Mouse (Mus musculus): Measurements from ENCODE around the gene Atp6v0a1. TPM values are rescaled to one million over a fixed set of nuclear protein-coding genes. Genes with fewer than 3 reads are reported as not detected.

Atp6v0a1 gene
- total RNA-seq, 2 experiments from 2014 or later = 16.8 to 42.7 TPM

DNA sequence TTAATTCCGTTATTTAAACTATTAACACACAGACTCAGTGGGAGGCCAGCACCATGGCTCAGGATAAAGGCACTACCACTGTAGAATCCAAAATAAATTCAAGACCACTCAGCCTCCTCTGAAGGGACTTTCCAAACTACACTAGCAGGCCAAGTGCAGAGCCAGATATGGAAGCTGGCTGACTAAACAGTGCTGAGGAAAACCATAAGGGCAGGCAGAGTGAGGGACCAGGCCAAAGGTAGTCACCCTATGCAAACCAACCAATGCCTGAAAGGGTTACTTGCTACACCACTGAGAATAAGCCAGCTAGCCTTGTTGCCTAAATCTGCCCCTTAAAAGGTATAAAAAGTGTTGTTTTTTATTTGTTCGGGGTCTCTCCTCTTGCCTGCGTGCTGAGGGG lies 102.9 kb downstream of the Atp6v0a1 start:
- no peak for ATAC-seq (replicated peaks; ENCODE audit: poor library complexity, severe bottlenecking)

Other genes starting within 250 kb of the Atp6v0a1 start
- not detected in 2 replicates for gene Kcnh4, start 249.5 kb upstream of the Atp6v0a1 start, total RNA-seq (2014; fragmentation: Nextera tagmentation)
- gene Kcnh4, start 249.5 kb upstream of the Atp6v0a1 start, total RNA-seq (2017) = not detected in 2 replicates
- not detected in 2 replicates for gene Hcrt, start 246.5 kb upstream of the Atp6v0a1 start, total RNA-seq (2014; fragmentation: Nextera tagmentation)
- gene Hcrt, start 246.5 kb upstream of the Atp6v0a1 start, total RNA-seq (2017) = not detected in 2 replicates
- gene Ghdc, start 238.5 kb upstream of the Atp6v0a1 start, total RNA-seq (2014; fragmentation: Nextera tagmentation) = 1.8 and 1.9 TPM in 2 replicates
- 3.1 and 3.4 TPM in 2 replicates for gene Ghdc, start 238.5 kb upstream of the Atp6v0a1 start, total RNA-seq (2017)
- gene Stat5b, start 158.7 kb upstream of the Atp6v0a1 start, total RNA-seq (2014; fragmentation: Nextera tagmentation) = 35.5 and 40.5 TPM in 2 replicates
- gene Stat5b, start 158.7 kb upstream of the Atp6v0a1 start, total RNA-seq (2017) = 36.8 and 37.1 TPM in 2 replicates
- 33.7 and 36.6 TPM in 2 replicates for gene Stat5a, start 150.1 kb upstream of the Atp6v0a1 start, total RNA-seq (2014; fragmentation: Nextera tagmentation)
- 28.9 and 29.0 TPM in 2 replicates for gene Stat5a, start 150.1 kb upstream of the Atp6v0a1 start, total RNA-seq (2017)
- gene Stat3, start 69.9 kb upstream of the Atp6v0a1 start, total RNA-seq (2014; fragmentation: Nextera tagmentation) = 51.6 and 54.7 TPM in 2 replicates
- gene Stat3, start 69.9 kb upstream of the Atp6v0a1 start, total RNA-seq (2017) = 52.1 and 80.7 TPM in 2 replicates
- gene Cavin1, start 38.6 kb upstream of the Atp6v0a1 start, total RNA-seq (2014; fragmentation: Nextera tagmentation) = 1.1 and 1.5 TPM in 2 replicates
- 0.93 and 1.6 TPM in 2 replicates for gene Cavin1, start 38.6 kb upstream of the Atp6v0a1 start, total RNA-seq (2017)
- 9.3 and 15.7 TPM in 2 replicates for gene Naglu, start 60.6 kb downstream of the Atp6v0a1 start, total RNA-seq (2014; fragmentation: Nextera tagmentation)
- 12.7 and 13.7 TPM in 2 replicates for gene Naglu, start 60.6 kb downstream of the Atp6v0a1 start, total RNA-seq (2017)
- gene Hsd17b1, start 69.0 kb downstream of the Atp6v0a1 start, total RNA-seq (2014; fragmentation: Nextera tagmentation) = 1.5 and 12.9 TPM in 2 replicates
- gene Hsd17b1, start 69.0 kb downstream of the Atp6v0a1 start, total RNA-seq (2017) = 7.4 and 8.2 TPM in 2 replicates
- gene Coasy, start 73.1 kb downstream of the Atp6v0a1 start, total RNA-seq (2014; fragmentation: Nextera tagmentation) = 26.8 and 35.8 TPM in 2 replicates
- 30.5 and 32.2 TPM in 2 replicates for gene Coasy, start 73.1 kb downstream of the Atp6v0a1 start, total RNA-seq (2017)
- 76.1 and 81.6 TPM in 2 replicates for gene Mlx, start 77.8 kb downstream of the Atp6v0a1 start, total RNA-seq (2014; fragmentation: Nextera tagmentation)
- 68.2 and 82.4 TPM in 2 replicates for gene Mlx, start 77.8 kb downstream of the Atp6v0a1 start, total RNA-seq (2017)
- 51.8 and 62.8 TPM in 2 replicates for gene Psmc3ip, start 86.0 kb downstream of the Atp6v0a1 start, total RNA-seq (2014; fragmentation: Nextera tagmentation)
- 42.9 and 63.5 TPM in 2 replicates for gene Psmc3ip, start 86.0 kb downstream of the Atp6v0a1 start, total RNA-seq (2017)
- gene Retreg3, start 110.4 kb downstream of the Atp6v0a1 start, total RNA-seq (2014; fragmentation: Nextera tagmentation) = 12.3 and 15.7 TPM in 2 replicates
- 20.0 and 27.4 TPM in 2 replicates for gene Retreg3, start 110.4 kb downstream of the Atp6v0a1 start, total RNA-seq (2017)
- gene Tubg1, start 110.5 kb downstream of the Atp6v0a1 start, total RNA-seq (2014; fragmentation: Nextera tagmentation) = 27.6 and 53.4 TPM in 2 replicates
- gene Tubg1, start 110.5 kb downstream of the Atp6v0a1 start, total RNA-seq (2017) = 25.8 and 43.7 TPM in 2 replicates
- not detected in 2 replicates for gene Tubg2, start 146.5 kb downstream of the Atp6v0a1 start, total RNA-seq (2014; fragmentation: Nextera tagmentation)
- not detected in 2 replicates for gene Tubg2, start 146.5 kb downstream of the Atp6v0a1 start, total RNA-seq (2017)
- gene Cntnap1, start 161.1 kb downstream of the Atp6v0a1 start, total RNA-seq (2014; fragmentation: Nextera tagmentation) = 0.41 and 0.83 TPM in 2 replicates
- gene Cntnap1, start 161.1 kb downstream of the Atp6v0a1 start, total RNA-seq (2017) = 0.36 and 0.65 TPM in 2 replicates
- 1.4 TPM in 1 of 2 replicates, not detected in the other for gene Plekhh3, start 161.9 kb downstream of the Atp6v0a1 start, total RNA-seq (2014; fragmentation: Nextera tagmentation)
- gene Plekhh3, start 161.9 kb downstream of the Atp6v0a1 start, total RNA-seq (2017) = 0.47 TPM in 1 of 2 replicates, not detected in the other
- gene Ccr10, start 166.0 kb downstream of the Atp6v0a1 start, total RNA-seq (2014; fragmentation: Nextera tagmentation) = not detected in 2 replicates
- gene Ccr10, start 166.0 kb downstream of the Atp6v0a1 start, total RNA-seq (2017) = 0.09 TPM in 1 of 2 replicates, not detected in the other
- 15.2 and 31.0 TPM in 2 replicates for gene Ezh1, start 217.0 kb downstream of the Atp6v0a1 start, total RNA-seq (2014; fragmentation: Nextera tagmentation)
- gene Ezh1, start 217.0 kb downstream of the Atp6v0a1 start, total RNA-seq (2017) = 13.6 and 17.7 TPM in 2 replicates
- not detected in 2 replicates for gene Ramp2, start 236.6 kb downstream of the Atp6v0a1 start, total RNA-seq (2014; fragmentation: Nextera tagmentation)
- 0.98 and 1.4 TPM in 2 replicates for gene Ramp2, start 236.6 kb downstream of the Atp6v0a1 start, total RNA-seq (2017)
- gene Vps25, start 244.3 kb downstream of the Atp6v0a1 start, total RNA-seq (2014; fragmentation: Nextera tagmentation) = 176 and 203 TPM in 2 replicates
- 76.7 and 80.4 TPM in 2 replicates for gene Vps25, start 244.3 kb downstream of the Atp6v0a1 start, total RNA-seq (2017)

All from granulocyte monocyte progenitor cell, adult 5-6 weeks (primary cell).